Mouse (Mus musculus) erythroblast, embryonic 14.5 days (primary cell): Measurements from ENCODE around the gene Cd2.

Source experiments
- GATA1 ChIP-seq: IDR thresholded peaks from 2 replicates; pipeline ENCODE4 v1.6.1; 2012; ENCODE audit warnings: low read length, inconsistent platforms, mixed read lengths
- TAL1 ChIP-seq: IDR thresholded peaks from 3 replicates; pipeline ENCODE4 v1.6.1; 2012; ENCODE audit warnings: low read length, inconsistent platforms, mixed read lengths

DNA sequence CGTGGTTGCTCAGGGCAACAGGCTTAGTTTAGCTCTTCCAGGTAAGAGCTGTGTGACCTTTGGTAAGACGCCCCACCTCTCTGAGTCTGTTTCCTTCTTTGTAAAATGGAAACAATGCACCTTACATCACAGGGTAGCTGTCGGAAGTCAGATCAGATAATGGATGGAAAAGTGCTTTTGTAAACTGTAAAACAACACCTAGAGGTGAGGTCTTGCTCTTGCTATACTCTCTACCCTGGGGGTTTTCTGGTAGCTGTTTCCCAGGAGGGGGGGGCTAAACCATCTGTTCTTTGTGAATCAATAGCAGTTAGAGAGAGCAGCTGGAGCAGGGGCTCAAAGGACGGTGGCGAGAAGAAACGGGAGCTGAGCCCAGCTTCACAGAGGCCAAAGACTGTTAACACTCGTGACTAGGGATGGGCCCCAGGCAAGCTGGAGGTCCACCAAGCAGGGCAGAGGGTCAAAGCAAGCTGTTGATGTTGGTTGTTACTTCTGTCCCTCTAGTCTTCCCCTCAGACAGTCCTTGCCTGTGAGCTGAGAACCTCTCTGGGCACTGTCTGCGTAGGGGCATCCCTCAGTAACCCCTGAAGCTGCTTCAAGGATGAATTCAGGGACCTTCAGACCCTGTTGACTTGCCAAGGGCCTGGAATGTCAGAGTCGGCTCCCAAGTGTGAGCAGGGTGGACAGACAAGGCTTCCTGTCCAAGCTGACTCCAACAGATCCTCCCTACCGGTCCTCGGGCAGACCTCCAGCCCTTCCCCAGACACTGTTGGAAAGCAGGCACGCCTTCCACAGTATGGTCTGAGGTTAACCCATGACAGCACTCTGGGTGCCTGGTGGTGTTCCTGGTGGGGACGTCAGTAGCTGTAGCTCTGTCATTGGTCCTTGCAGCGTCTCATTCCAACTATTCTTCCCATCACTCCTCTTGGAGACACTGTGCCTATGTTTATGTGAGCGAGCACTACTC lies 7.1 kb downstream of the Cd2 start:
- TF ChIP-seq TAL1, result no peak
- no peak for TF ChIP-seq GATA1
